Mouse (Mus musculus) kidney, postnatal 4 days (tissue): ENCODE measurements around the gene Dnaja2.

Experiments used
- DNase-seq, 2 experiments: peaks; one replicate each; pipeline ENCODE4 v3.0.0; 2021; ENCODE audit warnings: mixed read lengths in 2 of 2

Dnaja2 gene

DNA sequence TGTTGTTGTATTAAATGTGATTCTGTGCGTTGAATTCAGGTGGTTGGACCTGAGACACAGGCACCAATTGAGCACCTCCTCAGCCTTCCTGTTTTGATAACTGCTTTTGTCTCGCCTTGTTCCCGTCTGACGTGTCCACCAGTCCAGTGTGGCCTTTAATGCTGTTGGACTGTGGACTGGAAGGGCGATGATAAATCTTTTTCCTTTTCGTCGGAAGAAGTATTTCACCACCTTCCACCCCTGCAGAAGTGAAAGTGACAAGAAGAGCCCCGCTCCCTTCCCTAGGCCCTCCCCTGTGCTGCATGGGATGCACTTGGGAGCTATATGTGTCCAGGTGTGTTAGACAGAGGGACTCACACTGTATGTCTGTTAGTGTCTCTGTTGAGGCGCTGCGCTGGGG is 54.7 kb downstream of the Dnaja2 start:
- no peak for DNase-seq

DNA sequence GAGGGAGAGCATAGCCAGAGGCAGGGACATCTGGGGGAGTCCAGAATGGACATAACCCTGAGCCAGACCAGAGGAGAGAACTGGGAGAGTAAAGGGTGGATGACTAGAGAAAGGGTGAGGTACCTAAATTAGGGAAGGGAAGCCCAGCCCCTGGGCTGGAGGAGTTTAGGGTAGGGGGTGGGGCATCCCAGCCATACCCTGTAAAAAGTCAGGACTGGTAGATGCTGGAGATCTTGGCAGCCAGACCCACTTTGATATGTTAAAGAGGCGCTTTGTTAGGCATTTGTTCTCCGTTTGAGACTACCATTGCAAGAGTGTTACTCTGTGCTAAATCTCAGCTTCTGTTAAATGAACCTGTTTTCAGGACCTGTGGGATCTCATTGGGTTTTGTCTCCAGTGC is 56.6 kb downstream of the Dnaja2 start:
- no peak for DNase-seq

DNA sequence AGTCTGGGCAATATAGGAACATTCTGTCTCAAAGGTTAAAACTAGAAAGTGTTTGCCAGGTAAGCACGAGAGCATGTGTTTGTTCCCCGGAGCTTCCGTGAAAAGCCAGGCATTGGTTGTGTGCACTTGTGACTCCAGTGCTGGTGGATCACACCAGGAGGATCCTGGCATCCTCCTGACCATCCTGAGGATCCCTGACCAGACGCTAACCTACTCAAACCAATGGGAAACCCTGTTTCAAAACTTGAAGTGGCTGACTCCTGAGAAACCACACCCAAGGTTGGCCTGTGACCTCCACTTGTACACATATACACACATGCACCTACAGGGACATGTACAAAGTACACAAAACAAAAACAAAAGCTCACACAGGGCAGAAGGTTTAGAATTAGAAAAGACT is 58.4 kb downstream of the Dnaja2 start:
- no peak for DNase-seq

DNA sequence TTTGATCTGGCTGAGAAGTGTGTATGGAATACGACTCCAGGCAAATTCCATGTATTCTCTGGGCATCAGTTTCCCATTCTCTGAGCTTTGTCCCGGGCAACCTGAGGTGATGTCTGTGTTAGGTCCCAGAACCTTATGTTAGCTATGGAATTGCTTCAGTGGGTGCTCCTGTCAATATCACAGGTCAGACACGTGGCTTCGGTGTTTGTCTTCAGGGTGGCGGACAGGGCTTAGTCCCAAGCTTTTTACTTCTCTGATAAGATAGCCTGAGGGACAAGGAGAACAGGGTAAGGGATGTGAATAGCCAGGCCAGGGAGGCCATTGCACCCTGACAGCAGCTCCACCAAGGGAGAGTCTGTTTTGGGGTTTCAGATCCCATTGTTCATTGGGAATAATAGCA is 59.0 kb downstream of the Dnaja2 start:
- DNase-seq: no peak

DNA sequence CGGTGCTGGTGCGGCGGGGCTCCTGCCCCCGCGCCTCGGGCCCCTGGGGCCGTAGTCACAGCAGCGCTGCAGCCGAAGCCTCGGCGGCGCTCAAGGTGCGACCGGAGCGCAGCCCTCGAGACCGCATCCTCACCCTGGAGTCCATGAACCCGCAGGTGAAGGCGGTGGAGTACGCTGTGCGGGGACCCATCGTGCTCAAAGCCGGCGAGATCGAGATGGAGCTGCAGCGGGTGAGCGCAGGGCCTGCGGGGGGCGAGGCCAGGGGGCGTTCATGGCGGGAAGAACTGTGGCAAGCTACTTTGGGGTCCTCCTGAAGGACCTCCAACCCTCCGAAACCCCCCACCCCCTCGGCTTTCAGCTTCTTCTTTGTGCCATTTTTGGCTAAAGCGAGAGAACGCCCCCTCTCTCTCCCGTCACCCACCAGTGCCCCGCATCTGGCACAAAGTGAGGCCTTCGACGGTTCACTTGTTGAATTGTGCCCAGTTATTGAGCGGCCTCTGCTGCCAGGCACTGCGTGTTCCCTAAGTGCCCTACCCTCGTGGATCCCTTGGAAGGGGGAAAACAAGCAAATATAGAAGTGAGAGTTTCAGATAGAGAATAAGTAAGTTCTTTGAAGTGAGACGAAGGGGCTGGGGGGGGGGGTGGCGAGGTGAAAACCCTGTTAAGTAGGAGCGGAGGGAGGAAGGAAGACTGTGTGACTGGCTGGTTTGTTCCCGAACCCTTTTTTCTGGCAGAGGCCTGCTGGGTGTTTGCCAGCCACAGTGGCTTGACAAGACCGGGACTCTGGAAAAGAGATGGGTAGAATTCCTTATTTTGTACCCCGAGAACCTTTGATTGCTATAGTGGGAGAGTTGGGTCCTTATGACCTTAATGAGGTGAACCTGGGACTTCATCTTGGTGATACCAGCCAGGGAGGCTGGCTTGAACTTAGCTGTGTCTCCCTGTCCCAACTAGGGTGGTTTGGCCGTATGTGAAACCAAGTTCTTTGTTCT is 61.9 kb downstream of the Dnaja2 start:
- DNase-seq: peak; percentile 32 to 49

DNA sequence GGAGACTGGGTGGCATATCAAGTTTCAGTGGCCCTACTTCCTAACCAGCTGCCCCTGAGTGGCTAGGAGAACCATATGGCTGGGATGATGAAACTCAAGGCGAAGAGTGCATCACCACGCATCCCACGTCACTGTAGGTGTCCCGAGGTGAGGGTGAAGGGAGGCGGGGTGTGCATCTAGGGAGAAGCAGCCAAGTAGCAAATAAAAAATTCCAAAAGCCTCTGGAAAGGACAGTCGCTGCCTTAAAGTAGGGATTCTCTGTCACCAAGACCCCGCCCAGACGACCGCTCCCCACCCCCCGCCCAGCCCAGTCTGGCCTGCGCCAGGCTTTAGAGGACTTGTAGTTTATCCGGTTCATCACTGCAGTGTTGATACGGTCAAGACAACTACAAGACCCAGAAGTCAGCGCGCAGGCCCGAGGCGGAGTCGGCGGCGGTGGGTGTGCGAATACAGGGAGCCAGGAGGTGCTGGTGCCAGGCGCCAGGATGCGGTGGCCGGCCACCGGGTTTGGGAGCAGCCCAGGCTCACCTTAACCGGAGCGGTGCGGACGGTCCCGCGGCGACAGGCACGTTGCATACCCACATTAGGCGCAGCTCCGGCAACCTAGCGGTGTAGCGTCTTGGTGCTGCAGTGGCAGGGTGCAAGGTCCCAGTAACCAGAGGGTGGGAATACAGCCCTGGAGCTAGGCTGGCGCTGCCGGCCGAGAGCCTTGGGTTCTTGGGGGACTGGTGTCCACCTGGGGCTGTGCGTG is 62.8 kb downstream of the Dnaja2 start, which contains the start of gene Gpt2:
Gene Gpt2, plus strand, starts transcription at position 452 of the 751 bp plus-strand sequence.
- peak; percentile 93 to 95 for DNase-seq

DNA sequence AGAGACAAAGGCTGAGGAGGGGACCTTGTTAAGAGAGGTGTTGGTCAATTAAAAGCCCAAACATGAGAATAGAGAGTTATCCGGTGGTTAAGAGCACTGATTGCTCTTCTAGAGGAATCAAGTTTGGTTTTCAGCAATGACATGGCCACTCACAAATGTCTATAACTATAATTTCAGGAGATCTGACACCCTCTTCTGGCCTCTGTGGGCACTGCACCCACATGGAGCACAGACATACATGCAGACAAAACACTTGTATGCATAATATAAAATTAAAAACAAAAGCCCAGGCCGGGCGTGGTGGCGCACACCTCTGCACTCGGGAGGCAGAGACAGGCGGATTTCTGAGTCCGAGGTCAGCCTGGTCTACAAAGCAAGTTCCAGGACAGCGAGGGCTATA is 65.6 kb downstream of the Dnaja2 start:
- DNase-seq: no peak

DNA sequence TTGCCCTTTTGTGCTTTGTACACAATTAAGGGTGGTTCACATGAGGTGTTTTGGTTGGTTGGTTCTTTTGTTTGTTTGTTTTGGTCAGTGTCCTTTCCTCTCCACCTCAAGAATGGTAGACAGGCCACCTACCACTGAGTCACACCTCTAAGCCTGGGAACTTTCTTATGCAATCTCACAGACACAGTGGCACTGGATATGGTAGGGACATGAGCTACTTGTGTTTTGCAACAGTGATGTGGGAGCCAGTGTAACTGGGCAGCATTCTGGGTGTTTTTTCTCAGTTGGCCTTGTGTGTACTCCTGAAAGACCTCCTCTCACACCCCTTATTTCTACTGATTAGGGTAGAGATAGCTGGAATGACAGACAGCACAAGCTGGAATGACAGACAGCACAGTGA is 66.5 kb downstream of the Dnaja2 start:
- DNase-seq: no peak

DNA sequence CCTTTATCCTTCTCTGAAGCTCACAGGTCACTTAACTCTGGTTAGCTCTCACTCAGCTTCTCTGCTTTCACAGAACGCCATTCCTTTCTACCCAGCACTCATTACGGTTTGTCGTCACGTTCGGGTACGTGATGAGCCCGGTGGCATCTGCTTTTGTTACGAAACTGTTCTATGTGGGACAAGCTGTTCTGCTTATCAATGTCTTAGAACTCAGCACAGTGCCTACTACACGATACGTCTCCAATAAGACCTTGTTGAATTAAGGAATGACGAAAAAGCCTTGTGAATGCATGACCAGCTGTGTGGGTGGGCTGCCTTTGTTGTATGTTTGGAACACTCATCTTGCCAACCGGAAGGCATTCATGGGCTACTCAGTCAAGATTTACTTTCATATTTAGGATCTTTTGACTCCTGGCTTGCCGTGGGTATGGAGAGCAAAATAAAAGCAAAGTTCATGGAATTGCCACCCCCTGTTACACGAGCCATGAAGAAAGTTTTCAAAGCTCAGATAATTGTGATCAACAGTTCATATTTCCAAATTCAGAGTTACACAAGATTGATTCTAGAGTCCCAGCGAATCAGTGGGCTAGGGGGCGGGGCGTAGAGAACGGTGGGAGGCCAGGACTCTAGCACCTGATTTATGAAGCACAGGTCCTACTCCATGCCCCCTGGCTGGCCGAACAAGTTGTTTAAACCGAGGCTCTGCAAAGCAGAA is 67.1 kb downstream of the Dnaja2 start:
- DNase-seq: peak in 1 of 2 experiments; percentile 13
